Mouse (Mus musculus): ENCODE results near the gene Bcar1.

The Bcar1 gene

DNA sequence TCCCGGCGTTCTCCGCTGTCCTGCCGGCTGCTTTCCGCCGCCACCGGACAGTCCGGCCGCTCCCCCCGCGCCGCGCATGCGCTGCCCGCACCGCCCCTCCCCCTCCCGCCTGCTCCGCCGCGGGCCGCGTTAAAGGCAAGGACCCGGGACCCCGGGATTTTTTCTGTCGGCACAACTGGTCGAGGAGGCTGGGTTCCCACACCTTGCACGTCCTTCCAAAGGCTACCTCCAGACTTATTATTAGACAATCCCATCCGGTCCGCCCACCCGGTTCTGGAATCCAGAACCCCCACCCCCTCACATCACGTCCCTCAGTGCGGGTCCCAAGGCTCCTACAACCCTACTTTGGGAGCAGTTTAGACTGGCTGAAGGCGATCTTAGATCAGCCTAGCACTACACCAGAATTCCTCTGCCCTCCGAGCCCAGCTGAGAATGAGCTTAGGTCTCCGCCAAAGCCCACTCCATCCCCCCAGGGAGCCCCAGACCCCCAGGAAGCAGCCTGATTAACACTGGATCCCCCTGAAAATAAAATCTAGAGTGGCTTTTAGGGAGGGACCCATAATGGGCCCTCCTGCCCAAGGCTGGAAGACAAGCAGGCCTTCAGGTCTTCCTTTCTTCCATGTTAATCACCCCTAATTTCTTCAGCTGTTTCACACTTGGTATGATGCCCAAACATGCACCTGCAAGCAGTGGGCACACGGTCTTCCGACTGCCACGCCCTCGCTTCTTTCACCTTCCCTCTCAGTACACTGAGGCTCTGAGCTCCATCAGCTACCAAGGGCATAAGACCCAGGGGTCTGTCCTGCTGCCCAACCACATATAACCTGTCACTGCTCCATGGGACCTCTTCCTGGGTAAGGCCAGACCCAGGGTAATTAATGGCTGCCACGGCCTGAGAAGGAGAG, at the start of gene Bcar1:
Gene Bcar1, minus strand, starts transcription at position 18 of the 905 bp plus-strand sequence.
- in situ Hi-C loops (cut with MseI, MboI): no loop called here

DNA sequence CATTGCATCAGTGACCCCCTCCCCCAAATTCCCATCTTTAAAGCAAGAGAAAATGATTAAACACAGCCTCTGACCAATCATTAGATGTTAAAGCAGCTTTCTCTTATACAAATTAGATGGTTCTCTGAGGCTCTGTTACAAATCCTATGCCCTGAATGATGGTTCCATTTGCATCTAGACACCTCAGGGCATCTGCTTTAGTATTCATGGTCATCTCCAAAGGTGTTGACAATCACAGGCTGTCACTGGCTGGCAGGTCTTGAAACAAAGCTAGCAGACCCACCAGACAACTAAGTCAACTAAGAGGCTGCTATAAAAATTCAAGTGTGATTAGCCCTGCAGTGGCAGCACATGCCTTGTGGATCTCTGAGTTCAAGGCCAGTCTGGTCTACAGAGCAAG, 46.0 kb upstream of the Bcar1 start:
- in situ Hi-C loops (cut with MseI, MboI): no loop called here

DNA sequence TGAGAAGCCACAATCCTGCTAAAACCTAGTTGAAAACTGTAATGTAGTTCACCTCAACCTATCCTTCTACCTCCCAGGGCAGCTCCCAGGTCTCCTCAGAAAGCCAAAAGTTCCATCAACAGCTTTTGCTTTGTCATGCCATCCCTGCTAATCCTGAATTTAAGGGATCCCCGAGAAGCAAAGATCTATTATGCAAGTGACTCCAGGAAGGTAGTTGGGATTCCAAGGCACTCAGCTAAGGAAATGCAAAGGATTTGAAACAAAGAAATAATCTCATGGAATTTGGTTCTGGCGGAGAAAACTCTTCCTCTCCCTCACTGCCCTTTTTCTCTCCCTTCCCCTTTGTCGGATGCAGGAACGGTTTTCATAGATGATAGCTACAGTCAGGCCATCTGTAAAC, 45.6 kb upstream of the Bcar1 start:
- in situ Hi-C loops (cut with MseI, MboI): no loop called here

DNA sequence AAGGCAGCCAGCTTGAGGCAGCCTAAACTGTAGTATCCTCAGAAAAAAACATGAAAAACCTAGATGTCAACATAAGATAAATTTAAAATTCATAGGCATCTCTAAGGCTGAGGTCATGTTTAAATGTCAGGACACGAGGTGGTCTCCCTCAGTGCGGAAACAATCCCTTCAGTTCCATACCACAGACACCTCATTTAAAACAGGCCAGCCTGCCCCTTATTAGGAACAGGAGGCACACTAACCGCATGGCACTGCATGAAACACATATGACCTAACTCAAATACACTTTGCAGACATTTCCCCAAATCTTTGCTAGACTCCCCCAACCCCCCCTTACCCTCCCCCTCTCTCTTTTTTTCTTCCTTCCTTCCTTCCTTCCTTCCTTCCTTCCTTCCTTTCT, 44.9 kb upstream of the Bcar1 start:
- in situ Hi-C loops (cut with MseI, MboI): no loop called here

DNA sequence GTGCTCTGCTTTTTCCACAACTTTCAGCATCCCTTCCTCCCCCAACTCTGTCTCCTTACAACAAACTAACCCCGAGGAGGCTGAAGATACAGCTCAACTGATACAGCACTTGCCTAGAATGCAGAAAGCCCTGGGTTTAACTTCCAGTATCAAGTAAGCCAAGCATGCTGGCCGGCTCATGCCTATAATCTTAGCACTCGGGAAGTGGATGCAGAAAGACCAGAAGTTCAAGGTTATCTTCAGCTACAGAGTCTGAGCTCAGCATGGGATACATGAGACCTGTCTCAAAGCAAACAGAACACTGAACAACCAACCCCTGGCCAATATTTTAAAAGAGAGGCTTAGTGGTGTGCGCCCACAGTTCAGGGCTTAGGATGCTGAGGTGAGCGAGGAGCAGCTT, 44.5 kb upstream of the Bcar1 start:
- in situ Hi-C loops (cut with MseI, MboI): no loop called here

DNA sequence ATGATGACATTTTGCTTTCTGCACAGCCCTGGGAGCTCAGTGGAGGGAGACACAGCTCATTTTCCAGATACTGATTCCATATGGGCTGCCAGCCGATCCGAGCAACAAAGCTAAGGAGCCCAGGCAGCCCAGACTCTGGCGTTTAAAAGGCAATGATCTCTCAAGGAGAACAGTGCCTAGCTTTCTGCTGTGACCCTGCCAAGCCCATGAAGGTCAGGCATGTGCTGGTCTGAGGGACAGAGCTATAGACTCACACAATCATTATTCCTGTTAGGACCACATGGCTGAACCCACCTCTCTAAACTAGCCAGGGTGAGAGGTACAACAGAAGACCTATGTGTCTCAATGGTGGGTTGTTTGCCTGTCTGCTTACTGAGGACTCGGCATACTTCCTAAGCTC, 44.1 kb upstream of the Bcar1 start:
- in situ Hi-C loops (cut with MseI, MboI): no loop called here

DNA sequence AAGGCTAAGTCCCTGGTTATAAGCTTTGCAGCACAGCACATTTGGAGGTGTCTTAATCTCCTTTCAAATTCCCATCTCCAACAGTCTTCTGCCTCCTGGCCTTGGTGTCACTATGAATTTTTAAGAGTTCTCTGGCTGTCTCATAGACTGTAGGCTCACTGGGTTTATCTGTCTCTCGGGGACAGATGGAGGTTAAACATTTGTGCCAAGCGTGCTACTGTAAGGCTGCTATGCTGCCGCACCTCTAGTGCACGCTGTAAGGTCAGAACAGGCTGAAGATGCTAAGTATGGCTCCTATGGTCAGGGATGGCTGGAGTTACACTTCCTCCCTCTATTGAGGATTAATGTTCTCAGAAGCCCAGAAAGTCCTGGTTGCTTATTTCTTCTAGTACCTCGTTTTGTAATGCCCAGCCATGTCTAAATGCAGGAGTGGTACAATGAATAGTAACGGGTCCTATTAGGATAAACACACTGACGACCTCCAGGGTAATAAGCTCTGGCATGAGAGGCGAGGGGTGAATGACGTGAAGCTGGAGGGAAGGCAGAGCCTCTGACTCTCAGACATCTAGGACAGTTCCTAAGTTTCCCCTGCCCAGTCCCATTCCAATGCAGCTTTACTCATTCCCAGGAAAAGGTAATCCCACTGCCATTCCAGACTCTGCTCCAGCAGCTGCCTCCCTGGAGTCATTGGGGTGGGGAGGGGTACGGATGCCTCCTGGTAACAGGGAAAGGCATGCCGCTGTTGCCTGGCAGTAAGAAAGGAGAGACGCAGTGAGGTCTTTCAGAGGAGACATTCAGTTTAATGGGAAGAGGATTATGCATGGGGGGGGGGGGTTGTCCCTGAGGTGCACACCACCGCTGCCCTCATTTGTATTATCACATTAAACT, 43.3 kb upstream of the Bcar1 start:
- in situ Hi-C loops (cut with MseI, MboI): no loop called here

DNA sequence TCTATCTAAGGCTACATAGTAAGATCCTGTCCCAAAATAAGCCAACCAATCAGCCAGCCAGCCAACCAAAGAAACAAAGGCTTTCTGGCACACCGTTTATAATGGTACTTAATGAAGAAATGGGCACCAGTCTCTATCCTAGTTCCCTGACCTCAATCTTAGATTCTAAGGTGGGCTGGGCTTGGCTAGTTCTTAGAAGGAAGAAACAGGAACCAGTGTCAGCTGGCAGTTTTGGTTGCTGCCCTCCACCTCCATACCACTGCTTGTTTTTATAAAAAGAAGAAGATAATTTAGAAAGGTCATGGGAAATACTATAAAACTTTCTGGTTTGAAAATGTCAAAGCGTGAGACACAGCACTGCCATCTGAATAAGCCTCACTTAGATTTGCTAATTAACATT, 42.5 kb upstream of the Bcar1 start:
- in situ Hi-C loops (cut with MseI, MboI): no loop called here

DNA sequence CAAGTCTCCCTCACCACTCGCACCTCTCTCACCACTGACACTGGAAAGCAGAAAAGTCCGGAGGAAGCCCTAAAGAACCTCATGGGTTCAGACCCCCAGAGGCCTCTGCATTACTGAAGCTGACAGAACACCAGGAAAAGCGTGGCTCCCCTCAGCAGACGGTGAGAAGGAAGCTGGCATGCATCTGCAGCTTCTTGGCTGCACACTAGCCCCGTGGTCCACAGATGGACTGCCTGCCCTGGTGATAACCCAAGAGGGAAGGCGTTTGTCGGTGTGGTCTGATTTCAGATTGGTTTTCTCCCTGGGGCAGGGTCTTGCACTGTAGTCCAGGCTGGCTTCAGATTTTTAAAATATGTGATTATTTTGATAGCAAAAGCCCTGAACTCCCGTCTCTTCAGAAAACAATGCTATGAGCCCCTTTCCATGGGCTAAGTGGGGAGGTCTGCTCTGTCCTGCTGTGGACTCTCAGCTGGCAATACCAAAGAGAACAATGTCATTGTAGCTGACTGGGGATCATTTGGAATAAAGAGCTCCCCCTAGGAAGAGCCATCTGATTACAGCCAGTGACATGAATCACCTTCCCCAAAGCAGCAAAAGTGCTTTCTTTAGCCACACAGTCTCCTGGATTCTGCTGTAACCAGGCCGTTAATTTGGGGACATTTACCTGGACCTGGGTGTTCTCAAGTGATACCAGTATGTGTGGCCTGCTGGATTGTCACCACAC, 39.2 kb upstream of the Bcar1 start:
- in situ Hi-C loops (cut with MseI, MboI): no loop called here

DNA sequence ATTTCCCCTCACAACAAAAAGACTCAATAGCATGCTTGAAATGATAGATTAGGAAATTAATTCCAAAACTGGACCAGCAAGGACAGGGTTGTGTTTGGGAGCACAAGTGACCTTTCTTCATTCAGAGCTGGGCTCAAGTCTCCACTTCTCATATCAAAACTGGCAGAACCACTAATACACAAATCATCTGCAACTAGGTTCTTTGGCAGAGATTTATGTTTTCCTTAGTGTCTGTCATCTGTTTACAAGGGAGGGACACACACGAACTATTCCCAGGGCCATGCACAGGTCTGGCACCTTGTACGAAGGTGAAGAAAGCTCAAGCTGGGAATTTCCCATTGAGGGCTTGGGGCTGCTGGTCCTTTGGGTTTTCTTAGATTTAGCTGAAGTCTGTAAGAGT, 38.6 kb upstream of the Bcar1 start:
- in situ Hi-C loops (cut with MseI, MboI): no loop called here

DNA sequence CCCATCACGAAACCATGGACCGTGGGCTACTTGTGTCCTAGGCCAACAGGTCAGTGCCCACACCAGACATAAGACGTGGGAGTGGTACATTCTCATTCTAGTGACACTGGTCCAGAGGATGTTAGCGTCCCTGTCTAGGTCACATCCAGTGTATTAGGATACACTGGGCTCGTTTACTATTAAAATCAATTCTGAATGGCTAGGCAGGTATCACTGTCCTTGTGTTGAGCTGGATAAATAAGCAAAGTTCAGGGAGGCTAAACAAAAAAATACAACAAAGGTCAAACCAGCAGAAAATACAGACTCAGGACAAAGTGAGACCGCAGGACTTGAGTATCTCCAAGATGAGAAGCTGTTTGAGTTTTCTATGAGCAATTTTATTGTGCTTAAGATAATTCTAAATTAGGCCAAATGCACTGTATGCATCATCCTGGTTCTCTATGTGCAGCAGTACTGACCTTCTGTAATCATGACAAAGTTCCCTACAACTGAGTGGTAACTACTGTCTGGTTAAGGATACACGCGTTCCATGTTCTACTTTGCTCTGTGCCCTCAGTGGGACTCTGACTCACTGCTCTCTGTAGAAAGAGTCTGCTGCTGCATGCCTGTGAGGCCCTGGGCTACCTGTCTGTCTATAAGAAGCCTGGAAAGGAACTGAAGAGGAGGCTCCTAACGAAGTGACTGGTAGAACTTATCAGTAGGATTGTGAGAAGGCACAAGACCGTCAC, 37.3 kb upstream of the Bcar1 start:
- in situ Hi-C loops (cut with MseI, MboI): no loop called here

DNA sequence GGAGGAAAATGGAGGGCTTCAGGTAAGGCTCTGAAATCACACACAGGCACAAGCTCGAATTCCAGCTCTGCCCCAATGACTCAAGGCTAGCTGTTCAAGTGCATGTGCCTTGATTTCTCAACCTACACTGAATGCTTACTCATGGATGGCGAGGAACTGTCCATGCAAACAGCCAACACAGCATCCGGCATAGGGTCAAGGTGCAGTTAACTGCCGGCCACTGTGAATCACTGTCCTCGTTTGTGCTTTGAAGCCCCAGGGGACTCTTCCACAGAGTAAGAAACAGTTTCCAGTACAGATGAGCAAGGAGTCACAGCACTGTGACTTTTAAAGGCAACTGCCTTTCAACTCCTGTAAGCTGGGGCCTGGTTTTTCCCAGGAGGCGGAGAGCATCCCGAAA, 36.1 kb upstream of the Bcar1 start:
- in situ Hi-C loops (cut with MseI, MboI): no loop called here

DNA sequence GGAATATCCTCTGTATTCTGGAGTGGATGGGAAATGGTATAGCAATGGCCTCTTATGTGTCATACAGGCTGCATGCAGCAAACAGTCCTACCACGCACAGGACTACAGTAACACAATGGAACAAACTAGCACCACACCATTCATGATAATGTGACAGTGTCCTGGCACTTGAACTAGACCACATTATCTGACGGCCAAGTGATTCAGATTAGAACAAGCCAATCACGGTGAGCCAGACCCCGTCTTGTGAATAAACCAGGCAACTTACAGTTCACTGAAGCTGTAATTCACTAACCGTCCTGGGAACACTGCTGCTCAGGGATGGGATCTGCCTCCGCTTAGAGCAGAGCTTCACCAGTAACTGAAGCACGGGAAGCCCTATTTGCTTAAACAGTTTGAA, 35.2 kb upstream of the Bcar1 start:
- in situ Hi-C loops (cut with MseI, MboI): no loop called here

DNA sequence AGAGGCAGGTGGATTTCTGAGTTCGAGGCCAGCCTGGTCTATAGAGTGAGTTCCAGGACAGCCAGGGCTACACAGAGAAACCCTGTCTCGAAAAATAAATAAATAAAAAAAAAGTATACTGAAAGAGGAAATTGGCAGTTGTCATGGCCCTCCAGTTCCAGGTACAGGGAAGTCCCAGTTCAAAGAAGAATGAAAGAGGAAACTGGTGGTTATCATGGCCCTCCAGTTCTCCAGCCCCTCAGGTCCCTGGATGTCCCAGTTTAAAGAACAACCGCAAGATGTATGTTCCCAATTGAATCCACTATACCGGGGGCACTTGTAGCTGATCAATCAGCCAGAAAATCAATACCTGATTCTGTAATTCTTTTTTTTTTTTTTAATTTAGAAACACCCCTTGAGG, 32.9 kb upstream of the Bcar1 start:
- in situ Hi-C loops (cut with MseI, MboI): no loop called here

DNA sequence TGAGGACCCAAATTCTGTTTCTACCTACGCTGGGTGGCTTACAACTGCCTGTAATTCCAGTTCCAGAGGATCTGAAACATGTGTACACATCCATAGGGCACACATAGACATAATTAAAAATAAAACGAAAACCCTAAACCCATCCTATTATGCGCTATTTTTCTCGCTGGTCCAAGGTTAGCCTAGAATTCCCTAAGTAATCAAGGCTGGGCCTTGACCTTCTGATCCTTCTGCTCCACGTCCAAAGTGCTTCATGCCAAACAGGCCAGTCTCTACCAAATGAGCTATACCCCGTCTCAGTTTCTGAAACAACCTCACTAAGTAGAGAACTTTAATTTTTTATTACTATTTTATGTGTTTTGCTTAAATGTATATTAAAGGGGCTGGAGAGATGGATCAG, 32.2 kb upstream of the Bcar1 start:
- in situ Hi-C loops (cut with MseI, MboI): no loop called here

DNA sequence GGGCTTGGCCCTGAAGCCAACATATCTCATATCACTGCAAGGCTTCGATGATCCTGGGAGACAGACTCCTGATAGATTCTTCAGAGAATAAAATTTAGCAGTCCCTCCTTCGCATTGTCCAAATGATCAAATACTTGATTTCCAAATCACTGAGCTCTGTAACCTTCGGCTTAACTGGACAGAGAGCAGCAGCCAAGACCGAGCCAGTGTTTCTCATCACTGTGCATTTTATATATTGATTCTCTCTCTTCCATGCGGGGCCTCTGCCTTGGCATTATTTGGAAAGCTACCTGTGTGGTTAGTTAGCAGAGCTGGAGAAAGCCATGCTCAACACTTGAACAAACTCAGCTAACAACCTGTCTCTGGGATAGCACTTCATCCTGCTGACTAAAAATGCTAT, 29.9 kb upstream of the Bcar1 start:
- in situ Hi-C loops (cut with MseI, MboI): no loop called here

DNA sequence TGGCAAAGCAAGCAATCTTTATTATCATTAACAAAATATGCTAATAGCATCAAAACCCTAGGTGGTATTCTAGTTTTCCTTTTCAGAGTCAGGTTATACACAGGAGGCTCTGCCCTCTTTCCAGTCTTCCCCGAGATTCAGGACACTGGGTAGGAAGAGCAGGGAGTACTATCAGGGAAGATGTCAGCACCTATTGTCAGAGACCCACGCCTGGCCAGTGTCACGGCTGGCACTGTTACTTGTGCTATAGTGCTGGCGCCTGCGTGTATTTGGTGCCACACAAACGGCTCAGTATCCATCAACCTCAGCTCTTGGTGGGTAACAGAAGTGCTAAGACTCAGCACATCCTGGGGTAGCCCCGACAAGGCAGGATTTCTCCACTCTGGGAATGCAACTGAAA, 29.4 kb upstream of the Bcar1 start:
- in situ Hi-C loops (cut with MseI, MboI): no loop called here

DNA sequence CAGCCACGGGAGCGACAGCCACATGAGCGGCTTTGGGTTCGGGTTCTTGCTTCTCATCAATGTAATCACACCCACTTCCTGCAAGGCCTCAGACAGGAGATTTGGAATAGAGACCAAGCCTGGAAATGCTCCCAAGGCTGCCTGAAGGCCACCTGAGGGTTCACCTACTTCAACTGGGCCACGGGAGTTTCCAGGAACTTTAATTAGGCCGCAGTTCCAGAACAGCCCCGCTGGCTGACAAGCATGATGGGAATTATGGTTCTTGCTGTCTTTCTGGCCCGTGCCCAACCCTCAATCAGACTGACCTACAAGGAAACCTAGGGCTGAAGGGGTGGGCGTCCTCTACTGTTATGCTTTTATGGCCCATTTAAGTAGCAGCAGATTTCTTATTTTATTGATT, 28.5 kb upstream of the Bcar1 start:
- in situ Hi-C loops (cut with MseI, MboI): no loop called here

DNA sequence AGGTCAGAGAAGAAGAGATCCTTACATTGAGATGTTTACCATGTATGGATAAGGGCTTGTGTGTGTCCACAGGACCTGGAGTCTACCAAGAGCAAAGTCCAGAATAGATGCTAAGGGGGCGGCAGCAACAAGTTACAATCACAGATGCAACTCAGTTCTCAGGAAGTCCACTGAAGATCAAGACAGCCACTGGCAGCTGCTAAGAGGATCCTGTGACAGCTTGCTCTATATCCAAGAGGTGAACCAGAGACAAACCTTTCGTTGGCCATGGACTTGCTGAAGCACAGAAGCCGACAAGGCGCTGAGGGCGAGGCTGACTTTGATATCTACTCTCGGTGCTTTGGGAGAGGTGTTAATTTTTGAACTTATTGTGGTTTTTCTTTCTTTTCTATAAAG, 28.0 kb upstream of the Bcar1 start:
- in situ Hi-C loops (cut with MseI, MboI): no loop called here

DNA sequence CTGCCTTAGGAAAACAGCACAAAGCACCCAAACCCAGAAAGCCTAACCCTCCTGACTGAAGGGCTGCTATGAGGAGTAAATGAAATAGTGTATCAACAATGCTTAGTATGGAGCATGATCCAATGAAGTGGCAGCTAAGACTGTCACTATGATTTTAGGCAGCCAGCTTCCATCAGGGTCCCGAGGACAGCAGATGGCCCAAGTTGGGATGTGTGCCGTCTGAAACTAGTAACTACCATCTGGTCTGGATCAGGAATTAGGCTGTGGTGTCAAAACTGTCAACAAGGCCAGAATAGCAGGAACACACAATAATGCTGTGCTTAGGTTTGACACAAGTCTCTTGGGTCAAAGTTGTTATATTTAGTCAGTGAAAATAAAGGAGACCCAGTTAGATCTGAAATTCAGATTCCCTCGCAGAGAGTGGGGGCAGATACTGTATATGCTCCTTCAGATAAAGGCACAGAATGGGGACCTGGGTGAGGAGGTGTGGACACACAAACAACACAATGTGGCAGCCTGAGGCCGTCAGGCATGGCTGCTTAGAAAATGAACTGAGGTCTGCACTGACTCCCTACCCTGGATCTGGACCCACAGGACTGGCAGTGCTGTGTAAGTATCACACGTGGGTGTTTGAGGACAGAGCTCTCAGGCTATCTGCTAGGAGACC, 27.5 kb upstream of the Bcar1 start:
- in situ Hi-C loops (cut with MseI, MboI): no loop called here

All from mouse trophoblast stem cell (cell line).